Mouse (Mus musculus) megakaryocyte, embryonic 14.5 days (primary cell): ENCODE results near the gene Sprr2f.

Experiments used
- FLI1 ChIP-seq: IDR thresholded peaks from 2 replicates; pipeline ENCODE4 v1.6.1; 2012; ENCODE audit warnings: low read length, inconsistent platforms, mixed read lengths
- GATA1 ChIP-seq: IDR thresholded peaks from 3 replicates; pipeline ENCODE4 v1.6.1; 2012; ENCODE audit warnings: mixed read lengths, low read length, inconsistent platforms, borderline replicate concordance

DNA sequence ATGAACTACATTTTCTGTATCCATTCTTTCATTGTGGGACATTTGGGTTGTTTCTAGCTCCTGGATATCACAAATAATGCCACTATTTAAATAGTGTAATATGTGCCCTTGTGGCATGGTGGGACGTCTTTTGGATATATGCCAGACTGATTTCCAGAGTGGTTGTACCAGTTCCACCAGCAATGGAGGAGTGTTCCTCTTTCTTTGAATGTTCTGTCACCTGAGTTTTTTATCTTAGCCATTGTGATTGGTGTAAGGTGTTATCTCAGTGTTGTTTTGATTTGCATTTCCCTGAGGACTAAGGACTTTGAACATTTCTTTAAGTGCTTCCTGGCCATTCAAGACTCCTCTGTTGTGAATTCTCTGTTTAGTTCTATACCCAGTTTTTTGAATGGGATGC is 28.7 kb upstream of the Sprr2f start:
- TF ChIP-seq GATA1 (no peak), FLI1 (no peak)
